Mouse (Mus musculus) C2C12 (cell line): ENCODE results near the gene Ugt1a9.
"Not testable (repeated sequence)": the region's sequence is repeated elsewhere in the genome, so short reads cannot be mapped to it uniquely, and the experiment has no call there.

ENCODE experiments used
- CTCF ChIP-seq: IDR thresholded peaks from one replicate; pipeline ENCODE4 v1.5.1; 2011; ENCODE audit not compliant: control insufficient read depth, insufficient read depth, insufficient read length
- FOSL1 ChIP-seq: IDR thresholded peaks from one replicate; pipeline ENCODE4 v1.8.0; 2011; ENCODE audit warnings: mild to moderate bottlenecking, low read length; ENCODE audit not compliant: poor library complexity, insufficient read depth, severe bottlenecking
- MAX ChIP-seq: IDR thresholded peaks from one replicate; pipeline ENCODE4 v1.6.1; 2011; ENCODE audit warnings: mild to moderate bottlenecking, control low read depth

GRCm38 (mm10) chr1:88129091-88129490, 58.5 kb downstream of the Ugt1a9 start:
- not testable (repeated sequence) for TF ChIP-seq CTCF, FOSL1, MAX
